Mouse (Mus musculus): ENCODE results near the gene Nat8f2.

Gene Nat8f2

GRCm38 (mm10) chr6:85822286-85822685 is 46.7 kb downstream of the Nat8f2 start:
- no peak for DNase-seq (ENCODE audit: low spot score in 2 of 2)

DNA sequence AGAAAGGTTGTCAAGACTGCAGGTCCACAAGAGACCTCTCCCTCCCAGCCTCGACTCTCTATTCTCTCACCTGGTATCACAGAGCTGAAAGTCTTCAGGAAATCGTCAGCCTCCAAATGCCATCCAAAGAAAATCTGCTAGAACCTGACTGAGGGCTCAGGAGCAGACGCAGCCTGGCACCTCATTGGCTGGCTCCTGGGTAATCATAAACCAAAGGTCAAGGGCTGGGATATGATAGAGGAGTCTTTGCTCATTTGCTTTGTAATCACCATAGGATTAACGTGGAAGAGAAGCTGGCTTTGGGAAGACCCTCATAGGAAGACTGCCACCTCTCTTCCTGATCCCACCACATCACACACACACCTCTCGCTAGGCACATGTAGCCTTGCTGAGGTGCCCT is 48.1 kb downstream of the Nat8f2 start, which contains the start of the genes Nat8f6 and Nat8f5:
Nat8f6 (minus strand) TSS at position 118 of the 400 bp plus-strand sequence.
Nat8f5 (minus strand) TSS at position 136 of the 400 bp plus-strand sequence.
- no peak for DNase-seq (ENCODE audit: low spot score in 2 of 2)

DNA sequence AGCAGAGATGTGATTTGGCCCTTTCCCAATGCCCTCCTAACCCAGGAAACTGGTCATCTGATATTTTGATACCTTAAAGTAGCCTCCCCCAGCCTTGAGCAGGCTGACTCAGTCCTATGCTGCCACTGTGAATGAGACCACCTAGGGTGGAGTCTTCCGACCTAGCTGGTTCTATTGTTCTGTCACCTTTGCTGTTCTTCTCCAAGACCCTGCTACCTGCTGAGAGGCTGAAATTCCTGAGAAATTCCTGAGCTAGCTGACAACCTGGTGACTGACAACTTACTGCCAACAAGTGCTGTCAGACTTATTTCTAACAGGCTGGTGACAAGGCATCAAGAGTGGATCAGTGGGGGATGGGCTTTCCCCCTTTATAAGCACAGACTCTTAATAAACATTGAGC is 50.6 kb downstream of the Nat8f2 start:
- no peak for DNase-seq (ENCODE audit: low spot score in 2 of 2)

Measured in frontal cortex, postnatal 25 days (tissue).